Mouse (Mus musculus) embryo, embryonic 9.5 days (tissue): Measurements from ENCODE around the gene Itpkc.

Source experiments
- DNase-seq: peaks from one replicate; pipeline ENCODE4 v3.0.0-alpha.2; 2017; ENCODE audit errors: extremely low spot score

Gene Itpkc

GRCm38 (mm10) chr7:27237527-27237926, 9.1 kb upstream of the Itpkc start:
- DNase-seq, result no peak

- DNase-seq, result no peak
These were observed 7.3 kb upstream of the Itpkc start for GRCm38 (mm10) chr7:27235726-27236125.

GRCm38 (mm10) chr7:27233300-27233699, 4.8 kb upstream of the Itpkc start:
- DNase-seq, result no peak

GRCm38 (mm10) chr7:27232781-27233281, 4.4 kb upstream of the Itpkc start, which contains the start of gene Coq8b:
TSS of gene Coq8b (plus strand) at chr7:27233023.
- DNase-seq, result peak; percentile 96

GRCm38 (mm10) chr7:27231693-27232331, 3.4 kb upstream of the Itpkc start:
- DNase-seq, result no peak

- no peak for DNase-seq
These were observed 2.3 kb upstream of the Itpkc start for GRCm38 (mm10) chr7:27230781-27231180.

GRCm38 (mm10) chr7:27228865-27229264, 404 bp upstream of the Itpkc start:
- no peak for DNase-seq

- DNase-seq, result no peak
These were observed 785 bp downstream of the Itpkc start for GRCm38 (mm10) chr7:27227676-27228075.

GRCm38 (mm10) chr7:27227276-27227675, 1.2 kb downstream of the Itpkc start:
- no peak for DNase-seq

- no peak for DNase-seq
These were observed 3.4 kb downstream of the Itpkc start for GRCm38 (mm10) chr7:27224877-27225575.

- DNase-seq, result no peak
These were observed 5.9 kb downstream of the Itpkc start for GRCm38 (mm10) chr7:27222538-27222937.

- no peak for DNase-seq
These were observed 6.5 kb downstream of the Itpkc start for GRCm38 (mm10) chr7:27221939-27222338.

- DNase-seq, result no peak
These were observed 8.5 kb downstream of the Itpkc start for GRCm38 (mm10) chr7:27219937-27220336.

GRCm38 (mm10) chr7:27218586-27218985, 9.9 kb downstream of the Itpkc start:
- no peak for DNase-seq

GRCm38 (mm10) chr7:27212626-27213025, 15.8 kb downstream of the Itpkc start:
- DNase-seq, result no peak

GRCm38 (mm10) chr7:27203730-27204449, 24.6 kb downstream of the Itpkc start:
- no peak for DNase-seq

GRCm38 (mm10) chr7:27198779-27199178, 29.7 kb downstream of the Itpkc start:
- DNase-seq, result no peak

GRCm38 (mm10) chr7:27198355-27198754, 30.1 kb downstream of the Itpkc start:
- no peak for DNase-seq

- no peak for DNase-seq
These were observed 30.8 kb downstream of the Itpkc start for GRCm38 (mm10) chr7:27197634-27198033.

- DNase-seq, result no peak
These were observed 31.3 kb downstream of the Itpkc start for GRCm38 (mm10) chr7:27197136-27197535.

- peak; percentile 92 for DNase-seq
These were observed 32.5 kb downstream of the Itpkc start, which contains the start of the genes BC024978 and Snrpa for GRCm38 (mm10) chr7:27195681-27196611. TSS of gene BC024978 (plus strand) at chr7:27195781. TSS of gene Snrpa (minus strand) at chr7:27196271.
